Comparison of ENCODE assay signal across 16 mouse cellular contexts in genomic region chr7:64079301-64079700, GRCm38 (mm10).
DNase-seq lines count a peak whose midpoint lies in the region; ATAC-seq and TF ChIP-seq lines count a peak whose summit lies in the region.
"Had no signal": no experiment of that assay in that cellular context is flagged by ENCODE, and none has a peak within 500 bp of the region (broad histone marks: within the 10 kb centered on the region; RNA-seq: fewer than 3 reads in every experiment).

No protein-coding gene starts in this region.

- no peak overlapping the region for H3K4me3 ChIP-seq in heart, embryonic 10.5 days
- H3K4me3 ChIP-seq in heart, embryonic 11.5 days (ENCODE audit: low read depth, low read length): no peak overlapping the region
- peak overlapping the region; percentile 73 for H3K4me3 ChIP-seq in megakaryocyte, embryonic 14.5 days (replicated peaks)
- H3K4me3 ChIP-seq in stomach, postnatal 0 days (ENCODE audit: low read depth, low read length): no peak overlapping the region
- H3K4me3 ChIP-seq: embryonic facial prominence, embryonic 12.5 days; forebrain, embryonic 15.5 days; hindbrain, embryonic 13.5 days had no signal

- no peaks in the 10 kb centered on the region for H3K36me3 ChIP-seq in heart, embryonic 10.5 days
- no peaks in the 10 kb centered on the region for H3K36me3 ChIP-seq in heart, embryonic 11.5 days (ENCODE audit: control insufficient read depth, insufficient read depth, low read length)
- no peaks in the 10 kb centered on the region for H3K36me3 ChIP-seq in megakaryocyte, embryonic 14.5 days (replicated peaks; ENCODE audit: low read length)
- no peaks in the 10 kb centered on the region for H3K36me3 ChIP-seq in stomach, postnatal 0 days (ENCODE audit: control insufficient read depth, insufficient read depth, low read length)
- H3K36me3 ChIP-seq: embryonic facial prominence, embryonic 12.5 days; forebrain, embryonic 15.5 days; hindbrain, embryonic 13.5 days had no signal

- 85% methylated on average over 3 of the region's 3 CpGs for WGBS in heart, embryonic 10.5 days
- WGBS in heart, embryonic 11.5 days (ENCODE audit: insufficient replicate concordance): 81% methylated on average over 3 of the region's 3 CpGs
- 81% methylated on average over 3 of the region's 3 CpGs for WGBS in stomach, postnatal 0 days

- no peak for TF ChIP-seq EP300 in stomach, postnatal 0 days (optimal IDR thresholded peaks at IDR 0.05)

- ATAC-seq in heart, embryonic 11.5 days (replicated peaks; ENCODE audit: insufficient number of reproducible peaks, low FRiP score, low TSS enrichment): no peak
- no peak for ATAC-seq in megakaryocyte, adult 5-6 weeks (ENCODE audit: poor library complexity, severe bottlenecking)
- ATAC-seq in stomach, postnatal 0 days (ENCODE audit: low FRiP score, low TSS enrichment): no peak
- ATAC-seq: forebrain, embryonic 15.5 days had no signal

- H3K4me2 ChIP-seq in heart, embryonic 11.5 days: no peak overlapping the region
- H3K4me2 ChIP-seq in stomach, postnatal 0 days (replicated peaks; ENCODE audit: low read depth): no peak overlapping the region
- H3K4me2 ChIP-seq: embryonic facial prominence, embryonic 12.5 days; forebrain, embryonic 15.5 days; hindbrain, embryonic 13.5 days had no signal

- H3K9ac ChIP-seq in heart, embryonic 11.5 days (ENCODE audit: low read depth, low read length): no peak overlapping the region
- no peak overlapping the region for H3K9ac ChIP-seq in stomach, postnatal 0 days (ENCODE audit: low read length)
- H3K9ac ChIP-seq: embryonic facial prominence, embryonic 12.5 days; forebrain, embryonic 15.5 days; hindbrain, embryonic 13.5 days had no signal

- no peak overlapping the region for H3K27ac ChIP-seq in heart, embryonic 10.5 days
- no peak overlapping the region for H3K27ac ChIP-seq in heart, embryonic 11.5 days (ENCODE audit: low read depth, low read length)
- H3K27ac ChIP-seq in stomach, postnatal 0 days (replicated peaks): no peak overlapping the region
- H3K27ac ChIP-seq: embryonic facial prominence, embryonic 12.5 days; forebrain, embryonic 15.5 days; hindbrain, embryonic 13.5 days had no signal

- DNase-seq in heart, embryonic 10.5 days (ENCODE audit: low spot score): peak; percentile 66
- peak; percentile 14 for DNase-seq in testis, postnatal 10 days (ENCODE audit: low spot score)
- DNase-seq in testis, postnatal 14 days (ENCODE audit: low spot score): no peak
- DNase-seq in stomach, postnatal 0 days (ENCODE audit: low spot score): peak; percentile 7
- DNase-seq in cerebellum, postnatal 10 days: no peak
- DNase-seq: adrenal gland, postnatal 10 days; cerebellum, adult 11 months; cerebellum, adult 8-10 months; cerebellum, postnatal 25 days; heart, postnatal 10 days had no signal

- no peak for TF ChIP-seq CTCF in stomach, postnatal 0 days (IDR thresholded peaks at IDR 0.05; ENCODE audit: low read depth)

- H3K9me3 ChIP-seq in heart, embryonic 10.5 days: no peaks in the 10 kb centered on the region
- H3K9me3 ChIP-seq in heart, embryonic 11.5 days (replicated peaks; ENCODE audit: control insufficient read depth, low read length): 0 out of 2 replicates have a peak, but pooled peaks cover 5% of the 10 kb centered on the region
- H3K9me3 ChIP-seq in megakaryocyte, embryonic 14.5 days: peaks cover 81% of the 10 kb centered on the region
- no peaks in the 10 kb centered on the region for H3K9me3 ChIP-seq in stomach, postnatal 0 days (ENCODE audit: control insufficient read depth, low read length)
- H3K9me3 ChIP-seq: embryonic facial prominence, embryonic 12.5 days; forebrain, embryonic 15.5 days; hindbrain, embryonic 13.5 days had no signal

- no peaks in the 10 kb centered on the region for H3K27me3 ChIP-seq in heart, embryonic 10.5 days (ENCODE audit: insufficient read depth, poor library complexity, severe bottlenecking)
- H3K27me3 ChIP-seq in heart, embryonic 11.5 days (ENCODE audit: control insufficient read depth, insufficient read depth, low read length): no peaks in the 10 kb centered on the region
- H3K27me3 ChIP-seq in megakaryocyte, embryonic 14.5 days (replicated peaks): peaks cover 39% of the 10 kb centered on the region
- no peaks in the 10 kb centered on the region for H3K27me3 ChIP-seq in stomach, postnatal 0 days (ENCODE audit: control insufficient read depth, insufficient read depth, low read length)
- H3K27me3 ChIP-seq: embryonic facial prominence, embryonic 12.5 days; forebrain, embryonic 15.5 days; hindbrain, embryonic 13.5 days had no signal

- no peaks in the 10 kb centered on the region for H3K4me1 ChIP-seq in heart, embryonic 10.5 days
- no peaks in the 10 kb centered on the region for H3K4me1 ChIP-seq in heart, embryonic 11.5 days (ENCODE audit: control insufficient read depth, insufficient read depth, low read length)
- peaks cover 94% of the 10 kb centered on the region for H3K4me1 ChIP-seq in megakaryocyte, embryonic 14.5 days
- no peaks in the 10 kb centered on the region for H3K4me1 ChIP-seq in stomach, postnatal 0 days (replicated peaks; ENCODE audit: control insufficient read depth, insufficient read depth)
- H3K4me1 ChIP-seq: embryonic facial prominence, embryonic 12.5 days; forebrain, embryonic 15.5 days; hindbrain, embryonic 13.5 days had no signal

Comparison
In these comparisons a context has a peak if more than half of its experiments do, and no peak if none do; other contexts are left out.
1. DNase-seq: peak in heart, embryonic 10.5 days (single experiment), testis, postnatal 10 days (single experiment) and stomach, postnatal 0 days (single experiment); none in testis, postnatal 14 days (single experiment) and cerebellum, postnatal 10 days (0 of 2).